18 mouse cellular contexts compared by ENCODE assay signal in genomic region chr11:4035116-4035892, GRCm38 (mm10). TPM values are rescaled to one million over a fixed set of nuclear protein-coding genes. Genes with fewer than 3 reads are reported as not detected.
DNase-seq lines count a peak whose midpoint lies in the region; ATAC-seq lines count a peak whose summit lies in the region.
"Had no signal": no experiment of that assay in that cellular context is flagged by ENCODE, and none has a peak within 500 bp of the region (broad histone marks: within the 10 kb centered on the region; RNA-seq: fewer than 3 reads in every experiment).

No protein-coding gene starts in this region.

- no peaks in the 10 kb centered on the region for H3K4me1 ChIP-seq in kidney, embryonic 14.5 days (ENCODE audit: control insufficient read depth, insufficient read depth, low read length)
- H3K4me1 ChIP-seq: midbrain, embryonic 15.5 days; neural tube, embryonic 15.5 days had no signal

- H3K27ac ChIP-seq in kidney, embryonic 14.5 days (ENCODE audit: low read depth, low read length) = no peak overlapping the region
- H3K27ac ChIP-seq: hindbrain, postnatal 0 days; midbrain, embryonic 15.5 days; neural tube, embryonic 15.5 days had no signal

- WGBS in kidney, embryonic 14.5 days = 63% methylated on average over 18 of the region's 18 CpGs

- intact Hi-C loops in left cerebral cortex, postnatal 14 days (cut with DNase I) = no loop called here

- no peaks in the 10 kb centered on the region for H3K9me3 ChIP-seq in kidney, embryonic 14.5 days (ENCODE audit: control insufficient read depth, low read length)
- H3K9me3 ChIP-seq: midbrain, embryonic 15.5 days; neural tube, embryonic 15.5 days had no signal

- no peak overlapping the region for H3K9ac ChIP-seq in kidney, embryonic 14.5 days (ENCODE audit: low read depth, low read length)
- H3K9ac ChIP-seq: lung, embryonic 14.5 days; midbrain, embryonic 15.5 days; neural tube, embryonic 15.5 days had no signal

- ATAC-seq in kidney, embryonic 14.5 days (ENCODE audit: low FRiP score, low TSS enrichment) = no peak
- no peak for ATAC-seq in activated CD4-positive, CD25-positive, alpha-beta regulatory T cell, adult 4 months
- ATAC-seq: hindbrain, postnatal 0 days; midbrain, embryonic 15.5 days; Patski had no signal

- H3K36me3 ChIP-seq in kidney, embryonic 14.5 days (ENCODE audit: control insufficient read depth, insufficient read depth, low read length) = no peaks in the 10 kb centered on the region
- H3K36me3 ChIP-seq: midbrain, embryonic 15.5 days; neural tube, embryonic 15.5 days had no signal

- no peak overlapping the region for H3K4me2 ChIP-seq in kidney, embryonic 14.5 days (replicated peaks; ENCODE audit: low read depth, low read length)
- H3K4me2 ChIP-seq: lung, embryonic 14.5 days; midbrain, embryonic 15.5 days; neural tube, embryonic 15.5 days had no signal

- H3K27me3 ChIP-seq in kidney, embryonic 14.5 days (ENCODE audit: control insufficient read depth, insufficient read depth, low read length) = peaks cover 5% of the 10 kb centered on the region; the same call in 1 of the 2 replicates
- H3K27me3 ChIP-seq: midbrain, embryonic 15.5 days; neural tube, embryonic 15.5 days had no signal

- H3K4me3 ChIP-seq in kidney, embryonic 14.5 days (ENCODE audit: low read length) = no peak overlapping the region
- H3K4me3 ChIP-seq: midbrain, embryonic 15.5 days; neural tube, embryonic 15.5 days had no signal

- peak; percentile 59 for DNase-seq in kidney, adult 11 months
- DNase-seq in R1 (ENCODE audit: low read depth, low spot score) = peak; percentile 83
- peak; percentile 57 for DNase-seq in kidney, adult 9 months
- peak; percentile 58 for DNase-seq in lung, postnatal 36 days
- no peak for DNase-seq in spleen, adult 18-20 months
- no peak for DNase-seq in left cerebral cortex, postnatal 14 days (ENCODE audit: low spot score in 2 of 2)
- DNase-seq: cerebellum, adult 18-20 months; layer of hippocampus, postnatal 36 days; lung, embryonic 14.5 days; right cerebral cortex, postnatal 14 days had no signal

RNA-seq across cellular contexts. Expression of gene Sec14l4, which starts 4.0 kb away (rescaled TPM):
- polyA plus RNA-seq in kidney, embryonic 14.5 days (2014; fragmentation: Nextera tagmentation; extraction: Ambion mirVana) = not detected in 2 replicates
- polyA plus RNA-seq in activated CD4-positive, CD25-positive, alpha-beta regulatory T cell, adult 4 months (2017; shearing (Covaris generic)) = not detected
- total RNA-seq in left cerebral cortex, postnatal 14 days (2021) = under 1 TPM; 0.22 to 0.40 TPM
- total RNA-seq: hindbrain, postnatal 0 days had no signal
- polyA plus RNA-seq: forebrain, embryonic 11.5 days; hindbrain, postnatal 0 days; midbrain, embryonic 15.5 days; neural tube, embryonic 15.5 days; Patski had no signal

RNA-seq across cellular contexts. Expression of gene Sec14l3, which starts 29.3 kb away (rescaled TPM):
- not detected in 2 replicates for polyA plus RNA-seq in kidney, embryonic 14.5 days (2014; fragmentation: Nextera tagmentation; extraction: Ambion mirVana)
- polyA plus RNA-seq in activated CD4-positive, CD25-positive, alpha-beta regulatory T cell, adult 4 months (2017; shearing (Covaris generic)) = not detected
- 1 to 10 TPM; 2.0 to 2.1 TPM for total RNA-seq in left cerebral cortex, postnatal 14 days (2021)
- polyA plus RNA-seq: Patski had no signal

RNA-seq across cellular contexts. Expression of gene Gal3st1, which starts 51.9 kb away (rescaled TPM):
- polyA plus RNA-seq in kidney, embryonic 14.5 days (2014; fragmentation: Nextera tagmentation; extraction: Ambion mirVana) = 4.3 and 4.6 TPM in 2 replicates
- polyA plus RNA-seq in activated CD4-positive, CD25-positive, alpha-beta regulatory T cell, adult 4 months (2017; shearing (Covaris generic)) = not detected
- total RNA-seq in left cerebral cortex, postnatal 14 days (2021) = 10 to 100 TPM; 10.8 to 18.5 TPM

RNA-seq across cellular contexts. Expression of gene 4930556J24Rik, which starts 58.7 kb away (rescaled TPM):
- 0.49 TPM in 1 of 2 replicates, not detected in the other for polyA plus RNA-seq in kidney, embryonic 14.5 days (2014; fragmentation: Nextera tagmentation; extraction: Ambion mirVana)
- polyA plus RNA-seq in activated CD4-positive, CD25-positive, alpha-beta regulatory T cell, adult 4 months (2017; shearing (Covaris generic)) = not detected
- not detected for total RNA-seq in left cerebral cortex, postnatal 14 days (2021)
- total RNA-seq: hindbrain, postnatal 0 days had no signal
- polyA plus RNA-seq: forebrain, embryonic 11.5 days; gonadal fat pad, adult 2 months; neural tube, embryonic 15.5 days had no signal

RNA-seq across cellular contexts. Expression of gene Mtfp1, which starts 59.9 kb away (rescaled TPM):
- polyA plus RNA-seq in kidney, embryonic 14.5 days (2014; fragmentation: Nextera tagmentation; extraction: Ambion mirVana) = 11.5 and 15.9 TPM in 2 replicates
- 1 to 10 TPM; 1.4 to 2.8 TPM for polyA plus RNA-seq in activated CD4-positive, CD25-positive, alpha-beta regulatory T cell, adult 4 months (2017; shearing (Covaris generic))
- 100 to 1,000 TPM; 103 to 106 TPM for total RNA-seq in left cerebral cortex, postnatal 14 days (2021)

Comparison
In these comparisons a context has a peak if more than half of its experiments do, and no peak if none do; other contexts are left out.
1. DNase-seq: peak in kidney, adult 11 months (single experiment), R1 (single experiment), kidney, adult 9 months (single experiment) and lung, postnatal 36 days (single experiment); none in spleen, adult 18-20 months (0 of 2) and left cerebral cortex, postnatal 14 days (0 of 2).